ENCODE assay signal across 22 mouse cellular contexts in the genomic region with DNA sequence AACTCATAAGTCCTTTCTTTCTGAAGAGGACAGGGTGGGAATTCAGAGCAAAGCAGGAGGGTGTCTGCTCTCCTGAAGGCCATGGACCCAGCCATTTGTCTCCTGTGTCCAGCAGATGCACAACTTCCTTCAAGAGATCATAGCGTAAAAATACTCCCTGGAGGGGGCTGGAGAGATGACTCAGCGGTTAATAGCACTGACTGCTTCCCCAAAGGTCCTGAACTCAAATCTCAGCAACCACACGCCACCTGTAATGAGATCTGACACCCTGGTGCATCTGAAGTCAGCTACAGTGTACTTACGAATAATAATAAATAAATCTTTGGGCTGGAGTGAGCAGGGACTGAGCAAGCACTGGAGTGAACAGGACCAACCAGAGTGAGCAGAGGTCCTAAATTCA.
"Had no signal": no experiment of that assay in that cellular context is flagged by ENCODE, and none has a peak within 500 bp of the region (broad histone marks: within the 10 kb centered on the region; RNA-seq: fewer than 3 reads in every experiment).

No protein-coding gene starts in this region.

- H3K9ac ChIP-seq: limb, embryonic 13.5 days; liver, embryonic 12.5 days; liver, embryonic 15.5 days; lung, embryonic 15.5 days; neural tube, embryonic 12.5 days; neural tube, embryonic 15.5 days; stomach, embryonic 15.5 days had no signal

- H3K4me3 ChIP-seq: limb, embryonic 10.5 days; limb, embryonic 13.5 days; liver, embryonic 12.5 days; liver, embryonic 15.5 days; lung, embryonic 15.5 days; neural tube, embryonic 12.5 days; neural tube, embryonic 15.5 days; stomach, embryonic 15.5 days had no signal

- H3K4me2 ChIP-seq: limb, embryonic 13.5 days; liver, embryonic 12.5 days; liver, embryonic 15.5 days; lung, embryonic 15.5 days; midbrain, embryonic 11.5 days; neural tube, embryonic 12.5 days; neural tube, embryonic 15.5 days; stomach, embryonic 15.5 days had no signal

- H3K36me3 ChIP-seq: limb, embryonic 10.5 days; limb, embryonic 13.5 days; liver, embryonic 12.5 days; liver, embryonic 15.5 days; lung, embryonic 15.5 days; neural tube, embryonic 12.5 days; neural tube, embryonic 15.5 days; stomach, embryonic 15.5 days had no signal

- H3K27me3 ChIP-seq: limb, embryonic 13.5 days; liver, embryonic 12.5 days; liver, embryonic 15.5 days; lung, embryonic 15.5 days; neural tube, embryonic 12.5 days; neural tube, embryonic 15.5 days; stomach, embryonic 15.5 days had no signal

- ATAC-seq: liver, embryonic 12.5 days had no signal

- H3K9me3 ChIP-seq: limb, embryonic 10.5 days; limb, embryonic 13.5 days; liver, embryonic 12.5 days; liver, embryonic 15.5 days; lung, embryonic 15.5 days; neural tube, embryonic 12.5 days; neural tube, embryonic 15.5 days; stomach, embryonic 15.5 days had no signal

- H3K4me1 ChIP-seq: limb, embryonic 10.5 days; liver, embryonic 12.5 days; liver, embryonic 15.5 days; lung, embryonic 15.5 days; neural tube, embryonic 12.5 days; neural tube, embryonic 15.5 days; stomach, embryonic 15.5 days had no signal

- DNase-seq: kidney, adult 18-20 months; kidney, adult 9 months; kidney, postnatal 14 days; kidney, postnatal 4 days; liver; lung, adult 18-20 months; lung, postnatal 10 days; lung, postnatal 36 days; midbrain, embryonic 14.5 days; right cerebral cortex, adult 18-20 months; right cerebral cortex, postnatal 14 days; right cerebral cortex, postnatal 4 days; thymus, postnatal 36 days had no signal

- H3K27ac ChIP-seq: limb, embryonic 10.5 days; limb, embryonic 13.5 days; liver, embryonic 12.5 days; liver, embryonic 15.5 days; lung, embryonic 15.5 days; neural tube, embryonic 12.5 days; neural tube, embryonic 15.5 days; stomach, embryonic 15.5 days had no signal
